Mouse (Mus musculus): ENCODE results near the gene Slc35a1.

DNA sequence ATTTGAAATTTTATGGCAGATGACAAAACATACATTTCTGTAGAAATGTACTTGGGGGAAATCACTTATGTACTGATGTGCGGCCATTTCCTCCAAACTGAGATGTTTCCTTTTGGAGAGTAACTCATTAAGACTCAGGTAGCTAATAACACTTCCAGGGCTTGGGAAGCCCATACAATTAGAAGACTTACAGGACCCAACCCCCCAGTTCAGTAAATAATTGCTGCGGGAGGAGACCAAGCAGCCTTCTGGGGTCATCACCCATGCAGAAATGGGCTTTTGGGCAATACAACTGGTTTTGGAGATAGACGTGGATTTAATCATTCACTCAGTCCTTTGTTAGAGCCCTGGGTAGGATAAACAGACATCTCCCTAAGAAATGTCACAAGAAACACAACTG is 20.0 kb upstream of the Slc35a1 start:
- TF ChIP-seq POLR2A (IDR thresholded peaks at IDR 0.05; ENCODE audit: low read depth, low read length), result no peak
- TF ChIP-seq CTCF (IDR thresholded peaks at IDR 0.05; ENCODE audit: borderline replicate concordance, insufficient read depth, low read length), result no peak

Measured in embryonic fibroblast, embryonic 13.5 days (primary cell).